Comparison of ENCODE assay signal across 10 mouse cellular contexts in the genomic region with DNA sequence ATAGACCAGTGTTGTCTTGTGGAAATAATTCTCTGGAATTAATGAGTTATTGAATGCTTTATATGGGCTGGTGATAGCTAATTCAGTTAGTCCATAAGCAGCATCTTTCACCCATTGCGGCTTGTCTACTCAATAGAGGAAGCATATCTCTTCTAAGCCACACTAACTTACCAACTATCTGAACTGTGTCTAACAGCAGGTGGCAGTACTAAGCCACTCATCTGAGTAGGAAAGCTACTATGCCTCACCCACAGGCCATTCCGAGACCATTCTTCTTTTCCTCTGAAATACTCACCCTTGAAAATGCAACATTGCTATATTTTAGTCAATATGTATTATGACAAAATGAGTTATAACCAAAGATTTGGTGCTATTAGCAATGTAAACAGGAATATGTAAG. TPM values are rescaled to one million over a fixed set of nuclear protein-coding genes. Genes with fewer than 3 reads are reported as not detected.
DNase-seq lines count a peak whose midpoint lies in the region; ATAC-seq lines count a peak whose summit lies in the region.
"Had no signal": no experiment of that assay in that cellular context is flagged by ENCODE, and none has a peak within 500 bp of the region (broad histone marks: within the 10 kb centered on the region; RNA-seq: fewer than 3 reads in every experiment).

No protein-coding gene starts in this region.

- no peaks in the 10 kb centered on the region for H3K9me3 ChIP-seq in hindbrain, embryonic 11.5 days (ENCODE audit: control insufficient read depth, low read length)
- H3K9me3 ChIP-seq in hindbrain, embryonic 12.5 days (replicated peaks), result no peaks in the 10 kb centered on the region
- H3K9me3 ChIP-seq in embryonic facial prominence, embryonic 14.5 days (ENCODE audit: control insufficient read depth, low read length), result no peaks in the 10 kb centered on the region

- ATAC-seq in hindbrain, embryonic 11.5 days (ENCODE audit: low FRiP score), result no peak
- no peak for ATAC-seq in hindbrain, embryonic 12.5 days (ENCODE audit: low FRiP score)
- no peak for ATAC-seq in embryonic facial prominence, embryonic 14.5 days (ENCODE audit: low read depth)
- ATAC-seq in erythroid progenitor cell, adult 5-6 weeks (replicated peaks; ENCODE audit: low FRiP score, poor library complexity, severe bottlenecking), result no peak

- no peaks in the 10 kb centered on the region for H3K36me3 ChIP-seq in hindbrain, embryonic 11.5 days (ENCODE audit: control insufficient read depth, insufficient read depth, low read length)
- H3K36me3 ChIP-seq in hindbrain, embryonic 12.5 days, result no peaks in the 10 kb centered on the region
- H3K36me3 ChIP-seq in embryonic facial prominence, embryonic 14.5 days (ENCODE audit: control insufficient read depth, insufficient read depth, low read length), result no peaks in the 10 kb centered on the region

- peak; percentile 21 for DNase-seq in hindbrain, embryonic 11.5 days (ENCODE audit: low spot score)
- DNase-seq in urinary bladder, postnatal 14 days (ENCODE audit: low spot score), result peak; percentile 3
- no peak for DNase-seq in urinary bladder, postnatal 25 days (ENCODE audit: low spot score)
- peak; percentile 16 for DNase-seq in embryonic facial prominence, embryonic 14.5 days (ENCODE audit: low spot score)
- DNase-seq in retina, embryonic 14.5 days (ENCODE audit: low spot score), result peak; percentile 43
- DNase-seq in cerebellum, adult 11 months, result no peak

- no peak overlapping the region for H3K27ac ChIP-seq in hindbrain, embryonic 11.5 days (ENCODE audit: low read depth, low read length)
- no peak overlapping the region for H3K27ac ChIP-seq in hindbrain, embryonic 12.5 days
- H3K27ac ChIP-seq in embryonic facial prominence, embryonic 14.5 days (replicated peaks; ENCODE audit: low read depth, low read length), result no peak overlapping the region

- WGBS in hindbrain, embryonic 11.5 days, result 71% methylated on average over 2 of the region's 2 CpGs
- 75% methylated on average over 2 of the region's 2 CpGs for WGBS in hindbrain, embryonic 12.5 days
- WGBS in embryonic facial prominence, embryonic 14.5 days, result 56% methylated on average over 2 of the region's 2 CpGs

- H3K4me3 ChIP-seq in hindbrain, embryonic 11.5 days (ENCODE audit: low read depth, low read length), result no peak overlapping the region
- no peak overlapping the region for H3K4me3 ChIP-seq in hindbrain, embryonic 12.5 days
- no peak overlapping the region for H3K4me3 ChIP-seq in embryonic facial prominence, embryonic 14.5 days (ENCODE audit: low read depth, low read length)

- H3K9ac ChIP-seq in hindbrain, embryonic 11.5 days (ENCODE audit: low read depth, low read length), result no peak overlapping the region
- H3K9ac ChIP-seq in hindbrain, embryonic 12.5 days, result no peak overlapping the region
- H3K9ac ChIP-seq in embryonic facial prominence, embryonic 14.5 days (ENCODE audit: low read depth, low read length), result no peak overlapping the region

- no peak overlapping the region for H3K4me2 ChIP-seq in hindbrain, embryonic 11.5 days (replicated peaks; ENCODE audit: low read depth, low read length)
- no peak overlapping the region for H3K4me2 ChIP-seq in hindbrain, embryonic 12.5 days (replicated peaks)
- H3K4me2 ChIP-seq in embryonic facial prominence, embryonic 14.5 days (ENCODE audit: low read depth, low read length), result no peak overlapping the region

- H3K27me3 ChIP-seq in hindbrain, embryonic 11.5 days (ENCODE audit: control insufficient read depth, insufficient read depth, low read length), result no peaks in the 10 kb centered on the region
- H3K27me3 ChIP-seq in hindbrain, embryonic 12.5 days, result no peaks in the 10 kb centered on the region
- no peaks in the 10 kb centered on the region for H3K27me3 ChIP-seq in embryonic facial prominence, embryonic 14.5 days (replicated peaks; ENCODE audit: control insufficient read depth, insufficient read depth, low read length)

- H3K4me1 ChIP-seq in hindbrain, embryonic 11.5 days (replicated peaks; ENCODE audit: control insufficient read depth, insufficient read depth, low read length), result no peaks in the 10 kb centered on the region
- H3K4me1 ChIP-seq in hindbrain, embryonic 12.5 days, result no peaks in the 10 kb centered on the region
- H3K4me1 ChIP-seq in embryonic facial prominence, embryonic 14.5 days (ENCODE audit: control insufficient read depth, insufficient read depth, low read length), result no peaks in the 10 kb centered on the region

RNA-seq across cellular contexts. Expression of a gene that starts 27.2 kb away (rescaled TPM):
- 6.9 TPM in 2 replicates for polyA plus RNA-seq in hindbrain, embryonic 11.5 days (2014; fragmentation: Nextera tagmentation; extraction: Ambion mirVana)
- 8.5 and 10.1 TPM in 2 replicates for polyA plus RNA-seq in hindbrain, embryonic 12.5 days (2016; fragmentation: Nextera tagmentation; extraction: Ambion mirVana)
- polyA plus RNA-seq in embryonic facial prominence, embryonic 14.5 days (2014; fragmentation: Nextera tagmentation; extraction: Ambion mirVana), result 0.89 and 1.2 TPM in 2 replicates
- not detected in 2 replicates for total RNA-seq in erythroid progenitor cell, adult 5-6 weeks (2015; ENCODE audit: low replicate concordance)
- total RNA-seq in erythroid progenitor cell, adult 5-6 weeks (2017; ENCODE audit: low replicate concordance), result not detected in 2 replicates

RNA-seq across cellular contexts. Expression of a gene that starts 31.4 kb away (rescaled TPM):
- polyA plus RNA-seq in hindbrain, embryonic 11.5 days (2014; fragmentation: Nextera tagmentation; extraction: Ambion mirVana), result not detected in 2 replicates
- polyA plus RNA-seq in hindbrain, embryonic 12.5 days (2016; fragmentation: Nextera tagmentation; extraction: Ambion mirVana), result not detected in 2 replicates
- polyA plus RNA-seq in embryonic facial prominence, embryonic 14.5 days (2014; fragmentation: Nextera tagmentation; extraction: Ambion mirVana), result not detected in 2 replicates
- total RNA-seq in erythroid progenitor cell, adult 5-6 weeks (2015; ENCODE audit: low replicate concordance), result not detected in 2 replicates
- not detected in 2 replicates for total RNA-seq in erythroid progenitor cell, adult 5-6 weeks (2017; ENCODE audit: low replicate concordance)
- total RNA-seq: layer of hippocampus, adult 18-20 months had no signal
- polyA plus RNA-seq: neural tube, embryonic 11.5 days had no signal

Comparison
In these comparisons a context has a peak if more than half of its experiments do, and no peak if none do; other contexts are left out.
1. DNase-seq: peak in hindbrain, embryonic 11.5 days (single experiment), urinary bladder, postnatal 14 days (single experiment), embryonic facial prominence, embryonic 14.5 days (single experiment) and retina, embryonic 14.5 days (single experiment); none in urinary bladder, postnatal 25 days (single experiment) and cerebellum, adult 11 months (single experiment).